Mouse (Mus musculus) urinary bladder, postnatal 36 days (tissue): ENCODE measurements at regions not wholly inside any gene's neighbourhood (a gene's known extent, or its start where the extent isn't known, plus 50 kb on each side); places are given as distances from the start of the nearest gene placed in this dataset.

Source experiments
- DNase-seq, 2 experiments: peaks; one replicate each; pipeline ENCODE4 v3.0.0; 2022; ENCODE audit warnings: low spot score in 2 of 2, mixed read lengths in 1 of 2

GRCm38 (mm10) chr9:22937686-22938391 lies 285.0 kb upstream of the Bmper start:
- DNase-seq: no peak

GRCm38 (mm10) chr9:22944992-22945391 lies 277.9 kb upstream of the Bmper start:
- DNase-seq: no peak

GRCm38 (mm10) chr9:22945426-22945955 lies 277.4 kb upstream of the Bmper start:
- peak in 1 of 2 experiments; percentile 11 for DNase-seq

- no peak for DNase-seq
Measured at GRCm38 (mm10) chr9:22952571-22953442, 270.1 kb upstream of the Bmper start.

GRCm38 (mm10) chr9:22962269-22962815 lies 260.5 kb upstream of the Bmper start:
- DNase-seq: no peak

- no peak for DNase-seq
Measured at GRCm38 (mm10) chr9:22971312-22971711, 251.6 kb upstream of the Bmper start.

- no peak for DNase-seq
Measured at GRCm38 (mm10) chr9:22976748-22977147, 246.1 kb upstream of the Bmper start.

GRCm38 (mm10) chr9:22979627-22980026 lies 243.2 kb upstream of the Bmper start:
- DNase-seq: no peak

- no peak for DNase-seq
Measured at GRCm38 (mm10) chr9:22989508-22989907, 233.4 kb upstream of the Bmper start.

GRCm38 (mm10) chr9:22993531-22993930 lies 229.3 kb upstream of the Bmper start:
- no peak for DNase-seq

- no peak for DNase-seq
Measured at GRCm38 (mm10) chr9:22995564-22995963, 227.3 kb upstream of the Bmper start.

GRCm38 (mm10) chr9:22998306-22998705 lies 224.6 kb upstream of the Bmper start:
- DNase-seq: no peak

- DNase-seq: no peak
Measured at GRCm38 (mm10) chr9:22999181-22999580, 223.7 kb upstream of the Bmper start.

- no peak for DNase-seq
Measured at GRCm38 (mm10) chr9:23000200-23000599, 222.7 kb upstream of the Bmper start.

GRCm38 (mm10) chr9:23003195-23004061 lies 219.4 kb upstream of the Bmper start:
- no peak for DNase-seq

- no peak for DNase-seq
Measured at GRCm38 (mm10) chr9:23005005-23005404, 217.9 kb upstream of the Bmper start.

- no peak for DNase-seq
Measured at GRCm38 (mm10) chr9:23009462-23010183, 213.3 kb upstream of the Bmper start.

- DNase-seq: no peak
Measured at GRCm38 (mm10) chr9:23011316-23011959, 211.4 kb upstream of the Bmper start.

GRCm38 (mm10) chr9:23012130-23012529 lies 210.7 kb upstream of the Bmper start:
- no peak for DNase-seq

- DNase-seq: no peak
Measured at GRCm38 (mm10) chr9:23016733-23017132, 206.1 kb upstream of the Bmper start.
